Comparison of ENCODE assay signal across 8 mouse cellular contexts in genomic region chr19:44932051-44932450, GRCm38 (mm10). TPM values are rescaled to one million over a fixed set of nuclear protein-coding genes. Genes with fewer than 3 reads are reported as not detected.
A peak's percentile ranks its signal among the peaks of the same experiment; 100 is the strongest.
DNase-seq lines count a peak whose midpoint lies in the region; ATAC-seq and TF ChIP-seq lines count a peak whose summit lies in the region.

No protein-coding gene starts in this region.

- H3K27ac ChIP-seq in embryonic facial prominence, embryonic 12.5 days, result no peak overlapping the region
- H3K27ac ChIP-seq in intestine, postnatal 0 days (ENCODE audit: low read depth, low read length), result no peak overlapping the region
- no peak overlapping the region for H3K27ac ChIP-seq in neural tube, embryonic 12.5 days

- H3K9me3 ChIP-seq in embryonic facial prominence, embryonic 12.5 days, result no peaks in the 10 kb centered on the region
- H3K9me3 ChIP-seq in intestine, postnatal 0 days (ENCODE audit: control insufficient read depth), result no peaks in the 10 kb centered on the region
- H3K9me3 ChIP-seq in neural tube, embryonic 12.5 days, result no peaks in the 10 kb centered on the region

- 53% methylated on average over 5 of the region's 5 CpGs for WGBS in embryonic facial prominence, embryonic 12.5 days
- WGBS in intestine, postnatal 0 days, result 20% methylated on average over 5 of the region's 5 CpGs
- 59% methylated on average over 5 of the region's 5 CpGs for WGBS in neural tube, embryonic 12.5 days

- peak overlapping the region; percentile 71 for H3K4me2 ChIP-seq in embryonic facial prominence, embryonic 12.5 days (replicated peaks)
- H3K4me2 ChIP-seq in intestine, postnatal 0 days (replicated peaks; ENCODE audit: low read depth), result peak overlapping the region; percentile 72
- peak overlapping the region; percentile 62 for H3K4me2 ChIP-seq in neural tube, embryonic 12.5 days (replicated peaks)

- TF ChIP-seq CTCF in intestine, postnatal 0 days (IDR thresholded peaks at IDR 0.05; ENCODE audit: low read depth), result no peak

- peak; percentile 45 for DNase-seq in layer of hippocampus, adult 9-11 months
- no peak for DNase-seq in layer of hippocampus, adult 9-10 months (ENCODE audit: low spot score)
- DNase-seq in right cerebral cortex, postnatal 14 days, result no peak
- no peak for DNase-seq in testis, postnatal 14 days (ENCODE audit: low spot score)

- peaks cover 29% of the 10 kb centered on the region for H3K4me1 ChIP-seq in embryonic facial prominence, embryonic 12.5 days
- 0 out of 2 replicates have a peak, but pooled peaks cover 3% of the 10 kb centered on the region for H3K4me1 ChIP-seq in intestine, postnatal 0 days (replicated peaks; ENCODE audit: control insufficient read depth, insufficient read depth, low read length)
- H3K4me1 ChIP-seq in neural tube, embryonic 12.5 days, result peaks cover 20% of the 10 kb centered on the region

- H3K27me3 ChIP-seq in embryonic facial prominence, embryonic 12.5 days, result no peaks in the 10 kb centered on the region
- H3K27me3 ChIP-seq in intestine, postnatal 0 days (replicated peaks; ENCODE audit: control insufficient read depth, insufficient read depth, low read length), result no peaks in the 10 kb centered on the region
- no peaks in the 10 kb centered on the region for H3K27me3 ChIP-seq in neural tube, embryonic 12.5 days (replicated peaks)

- ATAC-seq in embryonic facial prominence, embryonic 12.5 days (ENCODE audit: insufficient number of reproducible peaks, insufficient read depth, low FRiP score, low TSS enrichment), result no peak
- no peak for ATAC-seq in intestine, postnatal 0 days
- ATAC-seq in neural tube, embryonic 12.5 days (ENCODE audit: low FRiP score, low read depth), result no peak
- no peak for ATAC-seq in granulocyte monocyte progenitor cell, adult 5-6 weeks (replicated peaks; ENCODE audit: poor library complexity, severe bottlenecking)

- H3K4me3 ChIP-seq in embryonic facial prominence, embryonic 12.5 days, result peak overlapping the region; percentile 33
- peak overlapping the region; percentile 98 for H3K4me3 ChIP-seq in intestine, postnatal 0 days (ENCODE audit: low read depth, low read length)
- peak overlapping the region; percentile 12; the same call in 1 of the 2 replicates for H3K4me3 ChIP-seq in neural tube, embryonic 12.5 days

- H3K36me3 ChIP-seq in embryonic facial prominence, embryonic 12.5 days, result peaks cover 22% of the 10 kb centered on the region
- H3K36me3 ChIP-seq in intestine, postnatal 0 days (ENCODE audit: control insufficient read depth, insufficient read depth), result peaks cover 11% of the 10 kb centered on the region
- peaks cover 22% of the 10 kb centered on the region for H3K36me3 ChIP-seq in neural tube, embryonic 12.5 days

- H3K9ac ChIP-seq in embryonic facial prominence, embryonic 12.5 days, result 0 out of 2 replicates have a peak overlapping the region, but pooled peaks have one; percentile 36
- H3K9ac ChIP-seq in intestine, postnatal 0 days (ENCODE audit: low read depth, low read length), result no peak overlapping the region
- H3K9ac ChIP-seq in neural tube, embryonic 12.5 days, result no peak overlapping the region

RNA-seq across cellular contexts. Expression of gene Slf2, which starts 1.1 kb away (rescaled TPM):
- polyA plus RNA-seq in embryonic facial prominence, embryonic 12.5 days (2016; fragmentation: Nextera tagmentation; extraction: Ambion mirVana), result 50.1 and 51.6 TPM in 2 replicates
- polyA plus RNA-seq in intestine, postnatal 0 days (2015; fragmentation: Nextera tagmentation; extraction: Ambion mirVana), result 11.4 and 13.4 TPM in 2 replicates
- 37.2 and 38.9 TPM in 2 replicates for polyA plus RNA-seq in neural tube, embryonic 12.5 days (2016; fragmentation: Nextera tagmentation; extraction: Ambion mirVana)
- total RNA-seq in granulocyte monocyte progenitor cell, adult 5-6 weeks (2014; fragmentation: Nextera tagmentation), result 29.5 and 33.0 TPM in 2 replicates
- 38.5 and 39.6 TPM in 2 replicates for total RNA-seq in granulocyte monocyte progenitor cell, adult 5-6 weeks (2017)

RNA-seq across cellular contexts. Expression of gene Sema4g, which starts 56.9 kb away (rescaled TPM):
- 7.0 TPM in 2 replicates for polyA plus RNA-seq in embryonic facial prominence, embryonic 12.5 days (2016; fragmentation: Nextera tagmentation; extraction: Ambion mirVana)
- 7.8 and 10.0 TPM in 2 replicates for polyA plus RNA-seq in intestine, postnatal 0 days (2015; fragmentation: Nextera tagmentation; extraction: Ambion mirVana)
- polyA plus RNA-seq in neural tube, embryonic 12.5 days (2016; fragmentation: Nextera tagmentation; extraction: Ambion mirVana), result 10.1 and 10.8 TPM in 2 replicates
- total RNA-seq in granulocyte monocyte progenitor cell, adult 5-6 weeks (2014; fragmentation: Nextera tagmentation), result 0.43 TPM in 1 of 2 replicates, not detected in the other
- not detected in 2 replicates for total RNA-seq in granulocyte monocyte progenitor cell, adult 5-6 weeks (2017)

Comparison
In these comparisons a context has a peak if more than half of its experiments do, and no peak if none do; other contexts are left out.
1. H3K4me3 ChIP-seq: peak in every context shown above with its lines; median percentile 98 in intestine, postnatal 0 days; 33 in embryonic facial prominence, embryonic 12.5 days; 12 in neural tube, embryonic 12.5 days.